Mouse (Mus musculus): ENCODE results near the gene Tmem179b. TPM values are rescaled to one million over a fixed set of nuclear protein-coding genes. Genes with fewer than 3 reads are reported as not detected.

Tmem179b gene
- polyA plus RNA-seq, 1 experiment from 2014 or later = 38.9 TPM

- no peak for DNase-seq (ENCODE audit: low spot score)
- H3K4me1 ChIP-seq (replicated peaks; ENCODE audit: control insufficient read depth, insufficient read depth, low read length) = peaks cover 12% of the 10 kb centered on the region
- WGBS = 92% methylated on average over 1 of the region's 1 CpGs
Measured at GRCm38 (mm10) chr19:8745382-8745781, 28.9 kb downstream of the Tmem179b start.

GRCm38 (mm10) chr19:8742176-8742575 lies 32.1 kb downstream of the Tmem179b start:
- Histone ChIP-seq H3K4me2 (ENCODE audit: low read depth, low read length, severe bottlenecking) (peak overlapping the region; percentile 79), H3K9ac (ENCODE audit: low read length) (peak overlapping the region; percentile 62), H3K36me3 (ENCODE audit: control insufficient read depth, insufficient read depth, low read length) (peaks cover 8% of the 10 kb centered on the region), H3K4me3 (ENCODE audit: low read depth, low read length) (peak overlapping the region; percentile 67), H3K27ac (ENCODE audit: low read depth, low read length) (no peak overlapping the region), H3K4me1 (replicated peaks; ENCODE audit: control insufficient read depth, insufficient read depth, low read length) (peaks cover 12% of the 10 kb centered on the region), H3K27me3 (ENCODE audit: control insufficient read depth, insufficient read depth, low read length) (no peaks in the 10 kb centered on the region), H3K9me3 (ENCODE audit: control insufficient read depth, low read length) (no peaks in the 10 kb centered on the region)
- 25% methylated on average over 14 of the region's 14 CpGs for WGBS
- no peak for ATAC-seq (replicated peaks; ENCODE audit: low FRiP score)
- DNase-seq (ENCODE audit: low spot score) = peak; percentile 55

More at GRCm38 (mm10) chr19:8745382-8745781, 28.9 kb downstream of the Tmem179b start:
- Histone ChIP-seq H3K9ac (ENCODE audit: low read length) (no peak overlapping the region), H3K36me3 (ENCODE audit: control insufficient read depth, insufficient read depth, low read length) (peaks cover 7% of the 10 kb centered on the region; the same call in 1 of the 2 replicates), H3K27me3 (ENCODE audit: control insufficient read depth, insufficient read depth, low read length) (no peaks in the 10 kb centered on the region), H3K4me2 (ENCODE audit: low read depth, low read length, severe bottlenecking) (no peak overlapping the region), H3K27ac (ENCODE audit: low read depth, low read length) (no peak overlapping the region), H3K4me3 (ENCODE audit: low read depth, low read length) (no peak overlapping the region), H3K9me3 (ENCODE audit: control insufficient read depth, low read length) (no peaks in the 10 kb centered on the region)
- ATAC-seq (replicated peaks; ENCODE audit: low FRiP score) = no peak

GRCm38 (mm10) chr19:8741243-8741869 lies 32.9 kb downstream of the Tmem179b start, which contains the start of gene Stx5a:
Stx5a (plus strand) TSS chr19:8741413.
- Histone ChIP-seq H3K4me1 (replicated peaks; ENCODE audit: control insufficient read depth, insufficient read depth, low read length) (peaks cover 12% of the 10 kb centered on the region), H3K4me2 (ENCODE audit: low read depth, low read length, severe bottlenecking) (peak within 1 kb of the TSS; percentile 79), H3K4me3 (ENCODE audit: low read depth, low read length) (peak within 1 kb of the TSS; percentile 67), H3K36me3 (ENCODE audit: control insufficient read depth, insufficient read depth, low read length) (peaks cover 8% of the 10 kb centered on the region), H3K27ac (ENCODE audit: low read depth, low read length) (peak within 1 kb of the TSS; percentile 87), H3K9me3 (ENCODE audit: control insufficient read depth, low read length) (no peaks in the 10 kb centered on the region), H3K9ac (ENCODE audit: low read length) (peak within 1 kb of the TSS; percentile 62), H3K27me3 (ENCODE audit: control insufficient read depth, insufficient read depth, low read length) (no peaks in the 10 kb centered on the region)
- WGBS = under 1% methylated on average over 36 of the region's 36 CpGs
- peak; percentile 98 for ATAC-seq (replicated peaks; ENCODE audit: low FRiP score)
- DNase-seq (ENCODE audit: low spot score) = peak; percentile 96

GRCm38 (mm10) chr19:8740603-8741002 lies 33.7 kb downstream of the Tmem179b start, which contains the start of gene 1700092M07Rik:
1700092M07Rik (plus strand) TSS chr19:8740718.
- ATAC-seq (replicated peaks; ENCODE audit: low FRiP score) (no peak), DNase-seq (ENCODE audit: low spot score) (peak; percentile 53)
- peaks cover 8% of the 10 kb centered on the region for H3K36me3 ChIP-seq (ENCODE audit: control insufficient read depth, insufficient read depth, low read length)
- peak within 1 kb of the TSS; percentile 87 for H3K27ac ChIP-seq (ENCODE audit: low read depth, low read length)
- 70% methylated on average over 14 of the region's 14 CpGs for WGBS
- peak within 1 kb of the TSS; percentile 62 for H3K9ac ChIP-seq (ENCODE audit: low read length)
- no peaks in the 10 kb centered on the region for H3K27me3 ChIP-seq (ENCODE audit: control insufficient read depth, insufficient read depth, low read length)
- H3K9me3 ChIP-seq (ENCODE audit: control insufficient read depth, low read length) = no peaks in the 10 kb centered on the region
- peak within 1 kb of the TSS; percentile 67 for H3K4me3 ChIP-seq (ENCODE audit: low read depth, low read length)
- H3K4me1 ChIP-seq (replicated peaks; ENCODE audit: control insufficient read depth, insufficient read depth, low read length) = peaks cover 12% of the 10 kb centered on the region
- H3K4me2 ChIP-seq (ENCODE audit: low read depth, low read length, severe bottlenecking) = peak within 1 kb of the TSS; percentile 79; the same call in 1 of the 2 replicates

GRCm38 (mm10) chr19:8739646-8740045 lies 34.6 kb downstream of the Tmem179b start:
- no peak for DNase-seq (ENCODE audit: low spot score)
- H3K27ac ChIP-seq (ENCODE audit: low read depth, low read length) = no peak overlapping the region
- peaks cover 8% of the 10 kb centered on the region for H3K36me3 ChIP-seq (ENCODE audit: control insufficient read depth, insufficient read depth, low read length)
- 90% methylated on average over 6 of the region's 6 CpGs for WGBS
- peaks cover 15% of the 10 kb centered on the region for H3K4me1 ChIP-seq (replicated peaks; ENCODE audit: control insufficient read depth, insufficient read depth, low read length)
- H3K9ac ChIP-seq (ENCODE audit: low read length) = no peak overlapping the region
- no peaks in the 10 kb centered on the region for H3K27me3 ChIP-seq (ENCODE audit: control insufficient read depth, insufficient read depth, low read length)
- H3K4me2 ChIP-seq (ENCODE audit: low read depth, low read length, severe bottlenecking) = no peak overlapping the region
- no peak overlapping the region for H3K4me3 ChIP-seq (ENCODE audit: low read depth, low read length)
- ATAC-seq (replicated peaks; ENCODE audit: low FRiP score) = no peak
- H3K9me3 ChIP-seq (ENCODE audit: control insufficient read depth, low read length) = no peaks in the 10 kb centered on the region

GRCm38 (mm10) chr19:8738911-8739310 lies 35.4 kb downstream of the Tmem179b start:
- H3K27ac ChIP-seq (ENCODE audit: low read depth, low read length) = no peak overlapping the region
- H3K4me3 ChIP-seq (ENCODE audit: low read depth, low read length) = no peak overlapping the region
- H3K4me2 ChIP-seq (ENCODE audit: low read depth, low read length, severe bottlenecking) = no peak overlapping the region
- H3K27me3 ChIP-seq (ENCODE audit: control insufficient read depth, insufficient read depth, low read length) = no peaks in the 10 kb centered on the region
- no peak for DNase-seq (ENCODE audit: low spot score)
- H3K36me3 ChIP-seq (ENCODE audit: control insufficient read depth, insufficient read depth, low read length) = peaks cover 8% of the 10 kb centered on the region
- ATAC-seq (replicated peaks; ENCODE audit: low FRiP score) = no peak
- no peak overlapping the region for H3K9ac ChIP-seq (ENCODE audit: low read length)
- no peaks in the 10 kb centered on the region for H3K9me3 ChIP-seq (ENCODE audit: control insufficient read depth, low read length)
- WGBS = 92% methylated on average over 7 of the region's 7 CpGs
- peaks cover 15% of the 10 kb centered on the region for H3K4me1 ChIP-seq (replicated peaks; ENCODE audit: control insufficient read depth, insufficient read depth, low read length)

GRCm38 (mm10) chr19:8736160-8736467 lies 38.2 kb downstream of the Tmem179b start:
- H3K27me3 ChIP-seq (ENCODE audit: control insufficient read depth, insufficient read depth, low read length) = no peaks in the 10 kb centered on the region
- WGBS = 3% methylated on average over 11 of the region's 11 CpGs
- ATAC-seq (replicated peaks; ENCODE audit: low FRiP score) = no peak

GRCm38 (mm10) chr19:8735389-8736159 lies 38.7 kb downstream of the Tmem179b start, which contains the start of gene Wdr74:
Wdr74 (plus strand) TSS chr19:8735827.
- Histone ChIP-seq H3K27ac (ENCODE audit: low read depth, low read length) (no peak within 1 kb of the TSS), H3K9ac (ENCODE audit: low read length) (peak within 1 kb of the TSS; percentile 75), H3K4me1 (replicated peaks; ENCODE audit: control insufficient read depth, insufficient read depth, low read length) (peaks cover 5% of the 10 kb centered on the region), H3K27me3 (ENCODE audit: control insufficient read depth, insufficient read depth, low read length) (no peaks in the 10 kb centered on the region), H3K4me3 (ENCODE audit: low read depth, low read length) (peak within 1 kb of the TSS; percentile 88), H3K9me3 (ENCODE audit: control insufficient read depth, low read length) (no peaks in the 10 kb centered on the region), H3K36me3 (ENCODE audit: control insufficient read depth, insufficient read depth, low read length) (peaks cover 5% of the 10 kb centered on the region), H3K4me2 (ENCODE audit: low read depth, low read length, severe bottlenecking) (peak within 1 kb of the TSS; percentile 81)
- DNase-seq (ENCODE audit: low spot score) (peak; percentile 94), ATAC-seq (replicated peaks; ENCODE audit: low FRiP score) (peak; percentile 94)
- WGBS = under 1% methylated on average over 32 of the region's 32 CpGs

More at GRCm38 (mm10) chr19:8736160-8736467, 38.2 kb downstream of the Tmem179b start:
- H3K4me2 ChIP-seq (ENCODE audit: low read depth, low read length, severe bottlenecking) = peak overlapping the region; percentile 81
- no peaks in the 10 kb centered on the region for H3K9me3 ChIP-seq (ENCODE audit: control insufficient read depth, low read length)
- DNase-seq (ENCODE audit: low spot score) = no peak
- peak overlapping the region; percentile 75 for H3K9ac ChIP-seq (ENCODE audit: low read length)
- H3K4me1 ChIP-seq (replicated peaks; ENCODE audit: control insufficient read depth, insufficient read depth, low read length) = peaks cover 10% of the 10 kb centered on the region
- peak overlapping the region; percentile 88 for H3K4me3 ChIP-seq (ENCODE audit: low read depth, low read length)
- no peak overlapping the region for H3K27ac ChIP-seq (ENCODE audit: low read depth, low read length)
- peaks cover 5% of the 10 kb centered on the region for H3K36me3 ChIP-seq (ENCODE audit: control insufficient read depth, insufficient read depth, low read length)
